Mouse (Mus musculus): ENCODE data around the gene Anxa8. TPM values are rescaled to one million over a fixed set of nuclear protein-coding genes. Genes with fewer than 3 reads are reported as not detected.

Gene Anxa8
- under 1 TPM; 0.76 to 0.97 TPM for total RNA-seq (2021)
- long read RNA-seq, experiment 1, partial matches to known transcripts, result 0 of 1 reads
- long read RNA-seq, experiment 1, other reads (novel, unspliced or antisense), result 0 of 1 reads
- long read RNA-seq, experiment 2, result 0 reads

GRCm38 (mm10) chr14:34085731-34086130 is at the start of gene Anxa8:
TSS of gene Anxa8 (plus strand) at chr14:34085981.
- intact Hi-C loops (cut with DNase I), result loop anchor here (10.0 kb wide), 3 partner anchors 149 to 689 kb away; no protein-coding TSS in a partner anchor
- no peak for DNase-seq (ENCODE audit: low spot score in 2 of 2)

- DNase-seq (ENCODE audit: low spot score in 2 of 2), result no peak
- intact Hi-C loops (cut with DNase I), result no loop called here
Measured at GRCm38 (mm10) chr14:34041241-34041640, 44.5 kb upstream of the Anxa8 start.

GRCm38 (mm10) chr14:34043341-34043740 is 42.4 kb upstream of the Anxa8 start:
- intact Hi-C loops (cut with DNase I), result no loop called here
- DNase-seq (ENCODE audit: low spot score in 2 of 2), result no peak

- DNase-seq (ENCODE audit: low spot score in 2 of 2), result no peak
- intact Hi-C loops (cut with DNase I), result no loop called here
Measured at GRCm38 (mm10) chr14:34050101-34050779, 35.5 kb upstream of the Anxa8 start.

GRCm38 (mm10) chr14:34052516-34052915 is 33.3 kb upstream of the Anxa8 start, which contains the start of gene Antxrl:
TSS of gene Antxrl (plus strand) at chr14:34052707.
- intact Hi-C loops (cut with DNase I), result no loop called here
- no peak for DNase-seq (ENCODE audit: low spot score in 2 of 2)

GRCm38 (mm10) chr14:34071665-34072064 is 14.1 kb upstream of the Anxa8 start:
- DNase-seq (ENCODE audit: low spot score in 2 of 2), result no peak
- intact Hi-C loops (cut with DNase I), result no loop called here

- intact Hi-C loops (cut with DNase I), result no loop called here
- DNase-seq (ENCODE audit: low spot score in 2 of 2), result no peak
Measured at GRCm38 (mm10) chr14:34075346-34075745, 10.4 kb upstream of the Anxa8 start.

GRCm38 (mm10) chr14:34077222-34077621 is 8.6 kb upstream of the Anxa8 start:
- no peak for DNase-seq (ENCODE audit: low spot score in 2 of 2)
- intact Hi-C loops (cut with DNase I), result no loop called here

- DNase-seq (ENCODE audit: low spot score in 2 of 2), result no peak
- intact Hi-C loops (cut with DNase I), result no loop called here
Measured at GRCm38 (mm10) chr14:34078293-34078692, 7.5 kb upstream of the Anxa8 start.

- intact Hi-C loops (cut with DNase I), result loop anchor here (1.0 to 10.0 kb wide), 7 partner anchors 25 to 694 kb away; no protein-coding TSS in a partner anchor
- peak; percentile 70 to 83 for DNase-seq (ENCODE audit: low spot score in 2 of 2)
Measured at GRCm38 (mm10) chr14:34080321-34080997, 5.3 kb upstream of the Anxa8 start.

GRCm38 (mm10) chr14:34086806-34087205 is 1.0 kb downstream of the Anxa8 start:
- DNase-seq (ENCODE audit: low spot score in 2 of 2), result no peak
- intact Hi-C loops (cut with DNase I), result loop anchor here (10.0 kb wide), 3 partner anchors 148 to 688 kb away; no protein-coding TSS in a partner anchor

GRCm38 (mm10) chr14:34087856-34088398 is 2.1 kb downstream of the Anxa8 start:
- DNase-seq (ENCODE audit: low spot score in 2 of 2), result no peak
- intact Hi-C loops (cut with DNase I), result loop anchor here (10.0 kb wide), 3 partner anchors 147 to 687 kb away; no protein-coding TSS in a partner anchor

- no peak for DNase-seq (ENCODE audit: low spot score in 2 of 2)
- intact Hi-C loops (cut with DNase I), result loop anchor here (10.0 kb wide), 3 partner anchors 145 to 685 kb away; no protein-coding TSS in a partner anchor
Measured at GRCm38 (mm10) chr14:34089796-34090195, 4.0 kb downstream of the Anxa8 start.

- no peak for DNase-seq (ENCODE audit: low spot score in 2 of 2)
- intact Hi-C loops (cut with DNase I), result no loop called here
Measured at GRCm38 (mm10) chr14:34091475-34091874, 5.7 kb downstream of the Anxa8 start.

GRCm38 (mm10) chr14:34092856-34093255 is 7.1 kb downstream of the Anxa8 start:
- intact Hi-C loops (cut with DNase I), result no loop called here
- no peak for DNase-seq (ENCODE audit: low spot score in 2 of 2)

GRCm38 (mm10) chr14:34096161-34096560 is 10.4 kb downstream of the Anxa8 start:
- intact Hi-C loops (cut with DNase I), result no loop called here

GRCm38 (mm10) chr14:34102601-34103000 is 16.8 kb downstream of the Anxa8 start, which contains the start of gene A630023A22Rik:
TSS of gene A630023A22Rik (minus strand) at chr14:34102754.
- intact Hi-C loops (cut with DNase I), result no loop called here

More at GRCm38 (mm10) chr14:34096161-34096560, 10.4 kb downstream of the Anxa8 start:
- DNase-seq (ENCODE audit: low spot score in 2 of 2), result no peak

GRCm38 (mm10) chr14:34103855-34104254 is 18.1 kb downstream of the Anxa8 start:
- intact Hi-C loops (cut with DNase I), result no loop called here
- no peak for DNase-seq (ENCODE audit: low spot score in 2 of 2)

More at GRCm38 (mm10) chr14:34102601-34103000, 16.8 kb downstream of the Anxa8 start, which contains the start of gene A630023A22Rik:
- DNase-seq (ENCODE audit: low spot score in 2 of 2), result no peak

- DNase-seq (ENCODE audit: low spot score in 2 of 2), result peak; percentile 46 to 62
- intact Hi-C loops (cut with DNase I), result loop anchor here (1.0 kb wide), 1 partner anchor 25 kb away; no protein-coding TSS in a partner anchor
Measured at GRCm38 (mm10) chr14:34104892-34105291, 19.1 kb downstream of the Anxa8 start.

All from left cerebral cortex, postnatal 14 days (tissue).